15 mouse cellular contexts compared by ENCODE assay signal in the genomic region with DNA sequence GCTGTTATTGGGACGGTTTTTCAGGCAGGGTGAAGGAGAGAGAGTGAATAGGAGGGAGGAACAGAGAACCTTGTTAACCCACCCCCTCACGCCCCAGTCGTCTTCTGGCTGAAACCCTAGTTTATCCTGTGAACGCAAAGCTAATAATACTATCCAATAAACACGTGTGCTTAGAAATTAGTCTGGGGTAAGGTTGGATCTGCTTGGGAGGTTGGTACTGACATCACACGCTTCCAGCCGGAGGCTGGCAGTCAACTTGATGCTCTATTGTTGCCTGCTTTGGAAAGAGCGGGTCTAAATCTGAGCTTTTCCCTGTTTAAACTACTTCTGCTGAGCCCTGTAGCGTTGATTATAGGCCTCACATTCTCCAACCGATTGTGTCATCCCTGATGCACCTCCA.
A peak's percentile ranks its signal among the peaks of the same experiment; 100 is the strongest.
DNase-seq lines count a peak whose midpoint lies in the region; ATAC-seq and TF ChIP-seq lines count a peak whose summit lies in the region.
"Had no signal": no experiment of that assay in that cellular context is flagged by ENCODE, and none has a peak within 500 bp of the region (broad histone marks: within the 10 kb centered on the region; RNA-seq: fewer than 3 reads in every experiment).

No protein-coding gene starts in this region.

- no peak for TF ChIP-seq POLR2A in lung, adult 2 months (IDR thresholded peaks at IDR 0.05; ENCODE audit: borderline replicate concordance, extremely low read depth, low read depth, low read length)
- no peak for TF ChIP-seq POLR2A in olfactory bulb, adult 2 months (IDR thresholded peaks at IDR 0.05; ENCODE audit: insufficient read depth, low read depth, low read length)

- peak overlapping the region; percentile 60 for H3K27ac ChIP-seq in heart, embryonic 12.5 days (ENCODE audit: poor library complexity, severe bottlenecking)
- peak overlapping the region; percentile 81 to 88 for H3K27ac ChIP-seq in heart, embryonic 14.5 days (replicated peaks in 1 of 2; ENCODE audit: control insufficient read depth in 1 of 2, insufficient read depth in 1 of 2, low read depth in 2 of 2, low read length in 2 of 2)
- peak overlapping the region; percentile 87 for H3K27ac ChIP-seq in olfactory bulb, adult 2 months (ENCODE audit: insufficient read depth, low read depth, low read length)
- H3K27ac ChIP-seq: forebrain, embryonic 15.5 days; intestine, embryonic 15.5 days; kidney, postnatal 0 days; neural tube, embryonic 12.5 days had no signal

- 66% methylated on average over 10 of the region's 10 CpGs for WGBS in heart, embryonic 12.5 days
- 81% methylated on average over 10 of the region's 10 CpGs for WGBS in lung, adult 2 months
- 53% methylated on average over 10 of the region's 10 CpGs for WGBS in heart, embryonic 14.5 days
- WGBS in olfactory bulb, adult 2 months, result 27% methylated on average over 10 of the region's 10 CpGs

- DNase-seq in heart, adult 18-20 months, result no peak
- peak; percentile 1 for DNase-seq in lung, adult 2 months
- no peak for DNase-seq in lung, postnatal 25 days (ENCODE audit: low spot score)
- DNase-seq in kidney, adult 11 months, result no peak
- DNase-seq: liver; liver, postnatal 0 days; lung, postnatal 36 days; right cerebral cortex, postnatal 25 days had no signal

- no peaks in the 10 kb centered on the region for H3K9me3 ChIP-seq in heart, embryonic 12.5 days (replicated peaks)
- H3K9me3 ChIP-seq in heart, embryonic 14.5 days (ENCODE audit: control insufficient read depth, low read length), result no peaks in the 10 kb centered on the region
- H3K9me3 ChIP-seq: forebrain, embryonic 15.5 days; intestine, embryonic 15.5 days; neural tube, embryonic 12.5 days had no signal

- H3K4me1 ChIP-seq in heart, embryonic 12.5 days (replicated peaks), result peaks cover 21% of the 10 kb centered on the region
- H3K4me1 ChIP-seq in lung, adult 2 months (ENCODE audit: control insufficient read depth, insufficient read depth, low read length), result no peaks in the 10 kb centered on the region; the same call in 1 of the 2 replicates
- peaks cover 18 to 25% of the 10 kb centered on the region in 2 experiments for H3K4me1 ChIP-seq in heart, embryonic 14.5 days (ENCODE audit: control insufficient read depth in 2 of 2, insufficient read depth in 2 of 2, low read length in 2 of 2)
- peaks cover 20% of the 10 kb centered on the region for H3K4me1 ChIP-seq in olfactory bulb, adult 2 months (ENCODE audit: control insufficient read depth, insufficient read depth, low read length)
- H3K4me1 ChIP-seq: intestine, embryonic 15.5 days; neural tube, embryonic 12.5 days had no signal

- H3K36me3 ChIP-seq in heart, embryonic 12.5 days, result no peaks in the 10 kb centered on the region
- H3K36me3 ChIP-seq in heart, embryonic 14.5 days (ENCODE audit: control insufficient read depth, insufficient read depth, low read length), result no peaks in the 10 kb centered on the region
- H3K36me3 ChIP-seq: forebrain, embryonic 15.5 days; intestine, embryonic 15.5 days; neural tube, embryonic 12.5 days had no signal

- H3K9ac ChIP-seq in heart, embryonic 12.5 days, result no peak overlapping the region; the same call in 1 of the 2 replicates
- H3K9ac ChIP-seq in heart, embryonic 14.5 days (ENCODE audit: low read length), result 0 out of 2 replicates have a peak overlapping the region, but pooled peaks have one; percentile 36
- H3K9ac ChIP-seq: forebrain, embryonic 15.5 days; intestine, embryonic 15.5 days; liver, postnatal 0 days; neural tube, embryonic 12.5 days had no signal

- no peak overlapping the region for H3K4me2 ChIP-seq in heart, embryonic 12.5 days
- peak overlapping the region; percentile 43 for H3K4me2 ChIP-seq in heart, embryonic 14.5 days (ENCODE audit: low read length)
- H3K4me2 ChIP-seq: forebrain, embryonic 15.5 days; intestine, embryonic 15.5 days; neural tube, embryonic 12.5 days had no signal

- TF ChIP-seq CTCF in lung, adult 2 months (IDR thresholded peaks at IDR 0.05; ENCODE audit: insufficient read depth, low read length), result no peak
- no peak for TF ChIP-seq CTCF in olfactory bulb, adult 2 months (IDR thresholded peaks at IDR 0.05; ENCODE audit: insufficient read depth, low read depth, low read length)

- ATAC-seq in heart, embryonic 12.5 days (ENCODE audit: insufficient number of reproducible peaks, low FRiP score), result no peak
- no peak; the same call in 1 of the 2 replicates for ATAC-seq in heart, embryonic 14.5 days (ENCODE audit: insufficient number of reproducible peaks, insufficient read depth, low FRiP score, low read depth)
- ATAC-seq: intestine, embryonic 15.5 days; liver, postnatal 0 days had no signal

- H3K27me3 ChIP-seq in heart, embryonic 12.5 days (replicated peaks), result no peaks in the 10 kb centered on the region
- no peaks in the 10 kb centered on the region for H3K27me3 ChIP-seq in heart, embryonic 14.5 days (ENCODE audit: control insufficient read depth, insufficient read depth, low read length)
- H3K27me3 ChIP-seq: forebrain, embryonic 15.5 days; intestine, embryonic 15.5 days; neural tube, embryonic 12.5 days had no signal

- no peak overlapping the region for H3K4me3 ChIP-seq in heart, embryonic 12.5 days
- no peak overlapping the region for H3K4me3 ChIP-seq in lung, adult 2 months (replicated peaks; ENCODE audit: extremely low read depth, low read depth, low read length)
- no peak overlapping the region for H3K4me3 ChIP-seq in heart, embryonic 14.5 days (ENCODE audit: control insufficient read depth in 1 of 2, insufficient read depth in 1 of 2, low read depth in 1 of 2, low read length in 2 of 2)
- H3K4me3 ChIP-seq in olfactory bulb, adult 2 months (ENCODE audit: insufficient read depth, low read depth, low read length), result no peak overlapping the region
- H3K4me3 ChIP-seq: forebrain, embryonic 15.5 days; intestine, embryonic 15.5 days; neural tube, embryonic 12.5 days had no signal
